Mouse (Mus musculus) brain, embryonic 18.5 days (tissue): Measurements from ENCODE around the gene Tmem210.
A peak's percentile ranks its signal among the peaks of the same experiment; 100 is the strongest.

ENCODE experiments used
- DNase-seq: peaks from one replicate; pipeline ENCODE4 v3.0.0-alpha.2; 2012; ENCODE audit warnings: low read depth, low spot score

The Tmem210 gene

DNA sequence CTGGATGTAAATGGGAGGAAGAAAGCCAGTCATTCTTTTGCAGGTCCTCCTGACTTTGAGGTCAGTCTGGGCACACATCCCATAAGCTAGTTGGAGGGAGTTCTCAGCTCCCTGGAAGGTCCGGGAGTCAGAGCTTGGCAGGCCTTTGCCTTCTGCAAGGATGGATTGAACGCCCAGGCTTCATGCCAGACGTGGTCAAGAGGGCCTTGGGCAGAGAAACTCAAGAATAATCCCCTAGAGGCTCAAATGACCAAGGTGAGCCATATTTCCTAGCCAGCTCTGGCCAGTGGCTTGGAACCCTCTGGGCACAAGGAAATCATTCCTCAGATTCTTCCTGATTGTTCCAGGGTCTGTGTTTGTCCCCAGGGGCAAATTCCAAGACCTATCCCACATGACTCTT lies 23.1 kb upstream of the Tmem210 start:
- DNase-seq, result no peak

DNA sequence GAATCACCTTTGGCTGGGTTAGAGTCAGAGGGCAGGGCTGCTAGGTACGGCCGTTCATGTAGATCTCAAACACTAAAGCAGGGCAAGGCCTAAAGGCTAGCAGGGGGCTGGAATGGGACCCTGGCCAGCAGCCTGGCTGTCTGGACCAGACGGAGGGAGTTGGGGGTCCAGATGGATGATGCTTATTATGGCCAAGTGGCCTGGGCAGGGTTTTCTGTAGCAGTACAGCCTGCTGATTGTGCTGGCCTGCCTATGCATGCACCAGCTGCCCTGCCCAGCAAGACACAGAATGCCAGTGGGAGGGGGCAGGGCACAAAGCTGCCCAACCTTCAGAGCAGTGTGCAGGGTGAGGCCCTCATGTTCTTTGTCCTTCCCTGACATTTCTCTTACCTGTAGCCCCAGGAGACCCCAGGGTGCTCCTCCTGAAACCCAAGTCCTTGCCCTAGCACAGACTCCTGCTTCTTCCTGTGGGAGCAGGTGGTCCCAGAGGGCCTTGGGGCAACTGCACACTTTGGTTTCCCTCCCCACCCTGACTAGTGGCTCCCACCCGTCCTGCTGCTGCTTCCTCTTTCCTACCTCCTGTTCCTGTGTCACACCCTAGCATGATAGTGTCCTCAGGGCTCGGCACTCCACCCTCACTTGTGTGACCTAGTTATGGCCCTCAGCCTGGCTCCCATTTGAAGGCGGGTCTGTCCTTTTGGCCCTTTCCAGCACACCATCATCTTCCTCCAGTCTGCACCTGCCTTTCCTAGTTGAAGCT lies 21.9 kb upstream of the Tmem210 start:
- no peak for DNase-seq

DNA sequence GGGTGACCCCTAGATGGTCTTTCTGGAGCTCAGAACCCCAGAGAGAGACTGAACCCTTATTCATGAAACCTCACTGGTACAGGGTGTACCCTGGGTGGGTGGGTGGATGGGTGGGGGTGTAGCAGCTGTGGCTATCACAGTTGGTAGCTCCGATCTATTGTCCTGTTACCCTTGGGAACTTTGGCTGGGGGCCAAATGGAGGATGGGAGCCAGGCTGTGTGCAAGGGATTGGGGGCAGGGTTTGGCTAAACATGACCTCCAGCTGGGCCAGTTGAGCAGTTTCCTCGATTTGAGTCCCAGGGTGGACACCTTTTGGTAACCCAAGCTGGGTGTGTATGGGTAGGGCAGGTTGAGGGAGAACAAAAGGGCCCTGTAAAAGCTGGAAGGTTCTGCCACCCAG lies 21.2 kb upstream of the Tmem210 start:
- DNase-seq, result no peak

- no peak for DNase-seq
These were observed 20.7 kb upstream of the Tmem210 start for GRCm38 (mm10) chr2:25267241-25267640.

GRCm38 (mm10) chr2:25267746-25268309 lies 20.1 kb upstream of the Tmem210 start:
- no peak for DNase-seq

DNA sequence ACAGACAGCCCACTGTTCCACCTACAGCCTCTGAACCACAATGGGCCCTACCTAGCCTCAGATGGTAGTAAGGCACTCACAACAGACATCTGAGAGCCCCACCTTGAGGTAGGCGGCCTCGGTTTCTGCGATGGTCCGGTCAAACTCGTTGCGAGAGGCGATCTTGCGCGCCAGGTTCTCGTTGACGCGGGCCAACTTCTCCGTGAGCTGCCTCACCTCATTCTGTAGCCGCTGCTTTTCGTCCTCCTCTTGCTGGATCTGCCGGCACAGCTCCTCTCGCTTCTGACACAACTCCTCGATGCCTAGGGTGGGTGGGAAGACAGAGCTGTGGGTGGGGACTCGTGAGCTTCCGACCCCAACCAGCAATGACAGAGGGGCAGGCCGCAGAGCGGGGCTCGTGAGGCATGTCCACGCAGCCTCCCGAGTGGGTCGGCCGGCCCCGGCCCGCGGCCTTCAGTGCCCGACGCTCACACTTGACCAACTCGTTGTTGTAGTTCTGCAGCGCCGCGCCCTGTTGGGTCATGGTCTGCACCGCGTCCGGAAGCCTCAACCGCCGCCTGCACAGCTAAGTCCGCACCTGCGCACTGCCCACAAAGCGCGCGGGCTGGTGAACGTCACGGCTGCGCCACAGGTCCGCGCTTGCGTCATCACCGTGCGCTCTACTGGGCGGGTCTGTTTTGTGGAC lies 16.0 kb upstream of the Tmem210 start, which contains the start of the genes Ssna1 and Anapc2:
Ssna1 (minus strand) TSS at position 612 of the 685 bp plus-strand sequence.
Anapc2 (plus strand) TSS at position 652 of the 685 bp plus-strand sequence.
- DNase-seq, result peak; percentile 90

- no peak for DNase-seq
These were observed 15.4 kb upstream of the Tmem210 start for GRCm38 (mm10) chr2:25272515-25272914.

GRCm38 (mm10) chr2:25273010-25273409 lies 14.9 kb upstream of the Tmem210 start:
- no peak for DNase-seq

DNA sequence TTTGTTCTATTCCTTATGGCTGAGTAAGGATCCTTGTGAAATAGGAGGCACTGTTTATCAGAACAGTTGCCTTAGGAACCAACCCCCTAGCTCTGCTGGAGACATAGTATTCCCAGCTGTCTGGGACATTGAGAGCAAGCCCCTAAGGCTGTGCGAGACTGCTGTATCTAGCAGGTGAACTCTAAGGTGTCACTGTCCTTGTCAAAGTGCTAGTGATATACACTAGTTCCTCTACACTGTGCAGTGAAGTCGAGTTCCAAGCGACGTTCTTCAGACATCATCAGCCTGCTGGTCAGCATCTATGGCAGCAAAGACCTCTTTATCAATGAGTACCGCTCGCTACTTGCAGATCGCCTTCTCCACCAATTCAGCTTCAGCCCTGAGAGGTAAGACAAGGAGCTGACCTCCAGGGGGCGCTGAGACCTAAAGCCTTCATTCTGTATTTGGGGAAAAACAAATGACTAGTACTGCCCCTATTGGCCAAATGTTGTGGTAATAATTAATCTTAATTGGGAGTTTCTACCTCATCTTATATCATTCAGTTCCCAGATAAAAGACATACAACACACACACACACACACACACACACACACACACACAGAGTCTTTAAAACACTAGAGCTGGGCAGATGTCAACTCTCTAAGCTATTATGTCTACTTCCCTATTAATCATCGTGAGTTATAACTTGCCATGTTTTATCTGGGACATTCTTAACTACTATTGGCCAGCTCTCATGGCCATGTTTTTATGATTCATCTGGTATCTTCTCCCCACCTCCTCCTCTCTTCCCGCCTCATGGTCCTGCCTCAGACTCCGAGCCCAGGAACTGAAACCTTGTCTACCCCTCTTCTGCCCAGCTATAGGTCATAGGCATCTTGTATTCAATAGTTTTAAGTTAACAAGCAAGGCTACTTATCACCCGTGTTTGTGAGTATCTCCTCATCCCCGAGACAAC lies 8.7 kb upstream of the Tmem210 start:
- DNase-seq, result no peak

DNA sequence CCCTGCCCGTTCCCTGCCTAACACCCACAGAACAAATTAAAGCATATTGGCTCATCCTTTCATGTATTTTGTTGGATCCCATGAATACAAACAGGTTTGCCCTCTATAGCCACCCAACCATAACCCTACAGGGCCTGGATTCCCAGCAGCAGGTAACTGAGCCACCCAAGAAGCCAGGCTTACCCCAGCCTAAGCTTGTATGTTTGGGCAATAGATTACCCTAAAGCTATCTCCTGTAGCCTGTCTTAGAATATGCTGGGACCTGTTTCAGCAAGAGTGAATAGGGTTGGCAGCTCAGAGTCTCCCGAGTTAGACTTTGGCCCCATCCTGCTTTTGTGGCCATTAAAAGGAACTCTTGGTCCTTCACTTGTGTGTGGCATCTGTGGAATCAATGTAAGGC lies 2.4 kb upstream of the Tmem210 start:
- DNase-seq, result no peak

DNA sequence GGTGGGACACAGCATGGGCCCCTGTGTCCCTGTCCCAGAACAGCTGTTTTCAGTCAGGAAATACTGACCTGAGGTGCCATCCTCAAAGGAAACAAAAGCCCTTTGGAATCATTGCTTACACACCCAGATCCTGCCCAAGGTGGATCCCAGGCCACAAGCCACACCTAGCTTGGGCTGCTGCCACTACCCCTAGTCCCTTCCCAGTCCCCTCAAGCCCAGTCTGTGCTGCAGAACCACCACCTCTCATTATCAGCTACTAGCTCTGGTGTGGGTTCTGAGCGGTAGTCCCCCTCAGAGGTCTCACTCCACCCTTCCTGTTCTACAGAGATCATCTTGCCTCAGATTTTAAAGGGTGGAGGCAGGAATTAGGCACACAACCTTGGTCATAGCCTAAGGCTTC lies 1.6 kb upstream of the Tmem210 start:
- no peak for DNase-seq

DNA sequence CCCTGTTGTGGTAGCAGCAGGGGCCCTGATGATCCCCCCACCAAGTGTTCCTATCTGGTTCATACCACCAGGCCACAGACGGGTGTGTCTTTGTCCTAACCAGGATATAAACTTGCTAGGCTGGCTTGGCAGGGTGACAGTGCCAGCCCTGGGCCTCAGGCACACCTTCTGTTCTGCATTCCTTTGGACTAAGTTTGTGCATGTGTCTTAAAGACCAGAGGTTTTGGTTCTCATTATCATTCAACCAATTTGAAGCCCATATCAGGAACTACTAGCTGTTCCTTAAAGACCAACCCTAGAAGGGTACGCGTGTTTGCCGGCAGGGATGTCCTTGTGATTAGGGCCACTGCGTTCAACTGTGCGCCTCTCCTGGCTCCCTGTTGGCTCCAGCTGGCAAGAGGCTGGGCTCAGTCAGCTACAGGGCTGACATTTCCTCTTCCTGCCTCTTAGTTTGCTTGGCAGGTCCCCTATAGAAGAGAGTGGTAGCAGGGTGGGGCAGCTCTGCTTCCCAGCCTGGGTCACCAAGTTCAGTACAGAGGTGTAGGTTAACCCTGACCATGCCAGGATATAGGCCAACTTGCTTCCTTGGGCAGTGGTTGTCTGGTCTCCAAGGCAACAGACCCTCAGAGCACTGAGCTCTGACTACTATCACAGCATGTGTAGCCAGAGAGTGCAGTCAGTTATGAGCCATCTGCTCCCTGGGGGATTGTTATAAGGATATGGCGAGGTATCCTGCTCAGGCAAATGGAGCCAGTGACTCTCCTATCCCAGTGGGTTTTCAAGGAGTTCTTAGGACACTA lies 908 bp upstream of the Tmem210 start:
- DNase-seq, result no peak

GRCm38 (mm10) chr2:25288734-25289345 lies 895 bp downstream of the Tmem210 start:
- DNase-seq, result no peak

- DNase-seq, result no peak
These were observed 1.7 kb downstream of the Tmem210 start, which contains the start of gene Lrrc26 for GRCm38 (mm10) chr2:25289651-25290050. Gene Lrrc26 (plus strand): TSS chr2:25289915.

GRCm38 (mm10) chr2:25290101-25290815 lies 2.3 kb downstream of the Tmem210 start:
- no peak for DNase-seq

- no peak for DNase-seq
These were observed 2.8 kb downstream of the Tmem210 start for GRCm38 (mm10) chr2:25290816-25291130.

GRCm38 (mm10) chr2:25291184-25292053 lies 3.5 kb downstream of the Tmem210 start:
- DNase-seq, result no peak

GRCm38 (mm10) chr2:25292054-25292544 lies 4.2 kb downstream of the Tmem210 start:
- DNase-seq, result no peak

DNA sequence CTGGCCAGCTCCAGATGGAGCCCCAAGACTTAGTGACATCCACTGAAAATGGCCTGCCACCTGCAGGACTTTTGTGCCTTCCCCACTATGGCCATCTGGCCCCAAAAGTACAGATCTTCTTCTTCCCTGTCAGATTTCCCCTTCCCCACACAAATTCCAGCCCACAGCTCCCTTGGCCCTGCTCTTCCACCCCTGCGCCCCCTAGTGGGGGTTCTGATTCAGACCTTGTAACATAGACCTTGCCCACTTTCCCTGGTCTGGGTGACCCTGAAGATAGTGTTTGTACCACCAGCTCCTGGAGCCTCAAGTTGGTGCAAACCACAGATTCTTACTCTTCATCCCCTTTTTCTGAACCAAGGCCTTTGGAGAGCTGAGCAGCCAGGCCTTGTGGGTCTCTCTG lies 4.9 kb downstream of the Tmem210 start:
- DNase-seq, result no peak
